Mouse (Mus musculus) lung, embryonic 14.5 days (tissue): ENCODE data around the gene Ipo4. TPM values are rescaled to one million over a fixed set of nuclear protein-coding genes. Genes with fewer than 3 reads are reported as not detected.

Experiments
- ATAC-seq: fragments of 200-750 bp; cut with Nextera tagmentation; 2 replicates; pipeline ENCODE4 v1.8.0; 2017; ENCODE audit warnings: mild to moderate bottlenecking, moderate TSS enrichment, moderate library complexity; ENCODE audit not compliant: insufficient read depth
- DNase-seq: peaks from one replicate; pipeline ENCODE4 v3.0.0-alpha.2; 2015
- H3K27ac ChIP-seq: fragments of 300-500 bp; sonication (generic); 2 replicates; pipeline ENCODE4 v1.5.1; 2014; ENCODE audit warnings: low read depth, mild to moderate bottlenecking, moderate library complexity
- H3K27me3 ChIP-seq: fragments of 300-500 bp; sonication (generic); 2 replicates; pipeline ENCODE4 v1.6.1; 2014; ENCODE audit warnings: low read length, control low read depth; ENCODE audit not compliant: insufficient read depth
- H3K36me3 ChIP-seq: fragments of 300-500 bp; sonication (generic); 2 replicates; pipeline ENCODE4 v1.6.1; 2014; ENCODE audit warnings: control low read depth; ENCODE audit not compliant: insufficient read depth
- H3K4me1 ChIP-seq: fragments of 300-500 bp; sonication (generic); 2 replicates; pipeline ENCODE4 v1.6.1; 2014; ENCODE audit warnings: antibody characterized with exemption, control low read depth; ENCODE audit not compliant: insufficient read depth
- H3K4me2 ChIP-seq: fragments of 300-500 bp; sonication (generic); 2 replicates; pipeline ENCODE4 v1.6.1; 2014; ENCODE audit warnings: mild to moderate bottlenecking
- H3K4me3 ChIP-seq: fragments of 300-500 bp; sonication (generic); 2 replicates; pipeline ENCODE4 v1.5.1; 2014; ENCODE audit warnings: low read depth, low read length
- H3K9ac ChIP-seq: fragments of 300-500 bp; sonication (generic); 2 replicates; pipeline ENCODE4 v1.6.1; 2014
- H3K9me3 ChIP-seq: fragments of 300-500 bp; sonication (generic); 2 replicates; pipeline ENCODE4 v1.6.1; 2016; ENCODE audit warnings: low read depth, low read length, control low read depth
- CTCF ChIP-seq: IDR thresholded peaks from 2 replicates; pipeline ENCODE4 v1.5.1; 2016; ENCODE audit warnings: antibody characterized with exemption, low read depth
- WGBS: fragments of 180-500 bp; shearing (Covaris S2); extraction: QIAGEN DNeasy Blood & Tissue Kit; methylation state at CpG from one replicate; pipeline ENCODE4 v1.1.7; 2014; 5-methylcytosine and 5-hydroxymethylcytosine counted together
- polyA plus RNA-seq: library from polyadenylated mRNA; unstranded; fragments of >200 nt; fragmentation: Nextera tagmentation; extraction: Ambion mirVana; gene quantifications from 2 replicates; pipeline ENCODE4 v1.2.1, GENCODE M21; 2014

Gene Ipo4
- polyA plus RNA-seq, 1 experiment from 2014 or later, result 115 TPM

- Histone ChIP-seq H3K27ac (peak overlapping the region; percentile 66), H3K4me2 (peak overlapping the region; percentile 96), H3K36me3 (peaks cover 81% of the 10 kb centered on the region), H3K4me1 (no peaks in the 10 kb centered on the region), H3K9ac (peak overlapping the region; percentile 69), H3K4me3 (peak overlapping the region; percentile 69), H3K27me3 (no peaks in the 10 kb centered on the region), H3K9me3 (no peaks in the 10 kb centered on the region)
- no peak for DNase-seq
- peak; percentile 57 for ATAC-seq
- TF ChIP-seq CTCF, result no peak
- 3% methylated on average over 23 of the region's 23 CpGs for WGBS
Measured at GRCm38 (mm10) chr14:55634874-55635522, 759 bp downstream of the Ipo4 start.

- Histone ChIP-seq H3K4me2 (no peak overlapping the region), H3K9me3 (no peaks in the 10 kb centered on the region), H3K4me3 (no peak overlapping the region), H3K9ac (no peak overlapping the region), H3K36me3 (peaks cover 99% of the 10 kb centered on the region), H3K27ac (no peak overlapping the region), H3K4me1 (no peaks in the 10 kb centered on the region), H3K27me3 (no peaks in the 10 kb centered on the region)
- WGBS, result 63% methylated on average over 5 of the region's 5 CpGs
- ATAC-seq, result no peak
- DNase-seq, result peak; percentile 52
- peak; percentile 78 for TF ChIP-seq CTCF
Measured at GRCm38 (mm10) chr14:55629312-55629711, 6.4 kb downstream of the Ipo4 start.

GRCm38 (mm10) chr14:55628077-55628827 lies 7.5 kb downstream of the Ipo4 start:
- TF ChIP-seq CTCF, result no peak
- no peak for ATAC-seq
- Histone ChIP-seq H3K4me2 (no peak overlapping the region), H3K9ac (no peak overlapping the region), H3K4me3 (no peak overlapping the region), H3K9me3 (no peaks in the 10 kb centered on the region), H3K27me3 (no peaks in the 10 kb centered on the region), H3K36me3 (peaks cover 95% of the 10 kb centered on the region), H3K27ac (no peak overlapping the region), H3K4me1 (no peaks in the 10 kb centered on the region)
- 92% methylated on average over 26 of the region's 27 CpGs for WGBS
- no peak for DNase-seq

GRCm38 (mm10) chr14:55618486-55619195 lies 17.1 kb downstream of the Ipo4 start:
- ATAC-seq, result no peak

GRCm38 (mm10) chr14:55617822-55618221 lies 17.9 kb downstream of the Ipo4 start, which contains the start of gene Rec8:
Rec8 (plus strand) TSS chr14:55618037.
- peak; percentile 79 for DNase-seq
- Histone ChIP-seq H3K9ac (peak within 1 kb of the TSS; percentile 40), H3K27me3 (no peaks in the 10 kb centered on the region), H3K36me3 (no peaks in the 10 kb centered on the region), H3K9me3 (no peaks in the 10 kb centered on the region), H3K27ac (peak within 1 kb of the TSS; percentile 62; the same call in 1 of the 2 replicates), H3K4me1 (no peaks in the 10 kb centered on the region), H3K4me2 (peak within 1 kb of the TSS; percentile 51), H3K4me3 (peak within 1 kb of the TSS; percentile 29)
- ATAC-seq, result peak; percentile 87
- peak; percentile 26 for TF ChIP-seq CTCF
- 16% methylated on average over 21 of the region's 21 CpGs for WGBS

More at GRCm38 (mm10) chr14:55618486-55619195, 17.1 kb downstream of the Ipo4 start:
- Histone ChIP-seq H3K4me2 (peak overlapping the region; percentile 51), H3K9me3 (no peaks in the 10 kb centered on the region), H3K27me3 (no peaks in the 10 kb centered on the region), H3K36me3 (no peaks in the 10 kb centered on the region), H3K27ac (no peak overlapping the region), H3K4me1 (no peaks in the 10 kb centered on the region), H3K4me3 (peak overlapping the region; percentile 29), H3K9ac (peak overlapping the region; percentile 40)
- no peak for DNase-seq
- 29% methylated on average over 22 of the region's 22 CpGs for WGBS
- no peak for TF ChIP-seq CTCF

DNA sequence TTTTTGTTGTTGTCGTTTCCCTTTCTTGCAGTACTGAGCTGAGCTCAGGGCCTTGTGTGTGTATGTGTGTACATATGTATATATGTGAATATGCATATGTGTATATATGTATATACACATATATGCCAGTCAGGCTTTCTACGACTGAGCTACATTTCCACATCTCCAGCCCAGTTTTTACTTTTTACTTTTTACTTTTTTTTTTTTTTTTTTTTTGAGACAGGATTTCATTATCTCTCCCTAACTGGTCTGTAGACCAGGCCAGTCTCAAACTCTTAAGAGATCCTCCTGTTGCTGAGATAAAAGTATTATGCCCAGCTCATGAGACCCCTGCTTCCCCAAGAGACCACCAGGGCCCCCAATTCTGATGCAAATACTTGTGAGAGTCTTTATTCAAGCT lies 18.9 kb downstream of the Ipo4 start:
- H3K4me3 ChIP-seq, result no peak overlapping the region
- H3K9ac ChIP-seq, result no peak overlapping the region
- H3K4me1 ChIP-seq, result no peaks in the 10 kb centered on the region
- H3K9me3 ChIP-seq, result no peaks in the 10 kb centered on the region
- ATAC-seq (no peak), DNase-seq (no peak)
- no peak overlapping the region for H3K4me2 ChIP-seq
- no peak overlapping the region for H3K27ac ChIP-seq
- 78% methylated on average over 2 of the region's 2 CpGs for WGBS
- no peaks in the 10 kb centered on the region for H3K36me3 ChIP-seq
- TF ChIP-seq CTCF, result no peak
- no peaks in the 10 kb centered on the region for H3K27me3 ChIP-seq

DNA sequence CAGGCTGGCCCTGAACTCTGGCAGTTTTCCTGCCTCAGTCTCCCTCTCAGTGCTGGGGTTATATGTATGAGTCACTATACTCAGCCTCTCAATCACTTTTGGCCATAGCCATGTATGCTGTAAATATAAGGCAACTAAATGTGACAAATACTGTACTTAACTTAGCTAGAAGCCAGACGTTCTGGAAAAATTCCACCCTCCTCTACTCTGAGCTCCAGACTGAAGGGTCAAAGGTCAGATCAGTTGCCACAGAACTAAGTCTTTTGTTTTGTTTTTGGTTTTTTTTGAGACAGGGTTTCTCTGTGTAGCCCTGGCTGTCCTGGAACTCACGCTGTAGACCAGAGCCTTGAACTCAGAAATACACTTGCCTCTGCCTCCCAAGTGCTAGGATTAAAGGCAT lies 19.9 kb downstream of the Ipo4 start:
- Histone ChIP-seq H3K4me3 (no peak overlapping the region), H3K27ac (no peak overlapping the region), H3K9ac (no peak overlapping the region), H3K27me3 (no peaks in the 10 kb centered on the region), H3K36me3 (no peaks in the 10 kb centered on the region), H3K4me2 (no peak overlapping the region), H3K9me3 (no peaks in the 10 kb centered on the region), H3K4me1 (no peaks in the 10 kb centered on the region)
- TF ChIP-seq CTCF, result no peak
- ATAC-seq (no peak), DNase-seq (no peak)
- WGBS, result 31% methylated on average over 2 of the region's 2 CpGs
